Mouse (Mus musculus) mouse embryonic stem cell (cell line): ENCODE data around the gene Chst8.

Experiments used
- in situ Hi-C, 2 experiments: fragments of 300-500 bp; cut with MboI; formaldehyde crosslinking; loops; 1 replicate in 1 of 2; 3 replicates in 1 of 2; pipeline ENCODE4 v1.14.3; 2019 to 2020; ENCODE audit warnings: low sequenced_read_pairs in 2 of 2, low pct_unique_long_range_greater_than_20kb in 1 of 2, mixed read lengths in 1 of 2; ENCODE audit not compliant: unreplicated experiment in 1 of 2

Chst8 gene

GRCm38 (mm10) chr7:34764250-34765148, 48.0 kb downstream of the Chst8 start:
- in situ Hi-C loops: no loop called here

GRCm38 (mm10) chr7:34759378-34759822, 53.1 kb downstream of the Chst8 start:
- in situ Hi-C loops: loop anchor here in 1 of 2 experiments (10.0 kb wide), 1 partner anchor 145 kb away; no protein-coding TSS in a partner anchor

GRCm38 (mm10) chr7:34758721-34759120, 53.8 kb downstream of the Chst8 start:
- in situ Hi-C loops: loop anchor here in 1 of 2 experiments (10.0 kb wide), 1 partner anchor 144 kb away; no protein-coding TSS in a partner anchor

- in situ Hi-C loops: loop anchor here in 1 of 2 experiments (10.0 kb wide), 1 partner anchor 143 kb away; no protein-coding TSS in a partner anchor
Measured at GRCm38 (mm10) chr7:34757513-34757912, 55.0 kb downstream of the Chst8 start.

- in situ Hi-C loops: loop anchor here in 1 of 2 experiments (10.0 kb wide), 1 partner anchor 139 kb away; no protein-coding TSS in a partner anchor
Measured at GRCm38 (mm10) chr7:34753140-34753886, 59.2 kb downstream of the Chst8 start.

DNA sequence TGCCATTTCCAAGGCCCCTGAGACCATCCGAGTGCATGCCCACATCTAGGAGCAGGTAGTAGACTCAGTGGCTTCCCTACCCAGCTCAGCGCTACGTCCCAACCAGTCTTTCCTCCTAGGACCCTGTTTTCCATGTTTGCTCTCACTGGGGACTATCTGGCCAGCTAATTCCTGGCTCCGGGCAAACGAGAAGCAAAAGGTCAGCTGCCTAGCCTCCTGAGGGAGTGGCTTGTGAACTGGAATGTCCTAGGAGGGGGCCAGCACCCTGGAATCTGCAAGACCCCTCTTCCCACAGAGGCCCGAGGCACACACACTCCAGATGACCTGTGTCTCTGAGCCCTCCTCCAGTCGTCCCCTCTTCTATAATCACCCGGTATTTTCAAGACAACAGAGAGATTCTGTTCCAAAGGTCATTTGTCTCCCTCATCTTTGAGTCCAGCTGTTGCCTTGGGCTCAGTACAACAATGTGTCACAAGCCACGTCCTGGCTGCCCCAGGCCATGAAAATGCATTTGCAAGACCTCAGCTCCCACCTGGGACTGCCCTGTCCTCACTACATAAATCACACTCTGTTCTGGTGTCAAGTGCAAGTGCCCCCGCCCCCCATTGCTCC, 60.3 kb downstream of the Chst8 start:
- in situ Hi-C loops: loop anchor here in 1 of 2 experiments (10.0 kb wide), 1 partner anchor 137 kb away; no protein-coding TSS in a partner anchor

- in situ Hi-C loops: loop anchor here in 1 of 2 experiments (10.0 kb wide), 1 partner anchor 136 kb away; no protein-coding TSS in a partner anchor
Measured at GRCm38 (mm10) chr7:34750350-34750749, 62.2 kb downstream of the Chst8 start.

GRCm38 (mm10) chr7:34749753-34750152, 62.8 kb downstream of the Chst8 start:
- in situ Hi-C loops: loop anchor here (5.0 to 10.0 kb wide), 3 partner anchors 72 to 135 kb away; no protein-coding TSS in a partner anchor

GRCm38 (mm10) chr7:34748501-34748900, 64.0 kb downstream of the Chst8 start:
- in situ Hi-C loops: loop anchor here (5.0 to 10.0 kb wide), 2 partner anchors 71 to 74 kb away; no protein-coding TSS in a partner anchor

DNA sequence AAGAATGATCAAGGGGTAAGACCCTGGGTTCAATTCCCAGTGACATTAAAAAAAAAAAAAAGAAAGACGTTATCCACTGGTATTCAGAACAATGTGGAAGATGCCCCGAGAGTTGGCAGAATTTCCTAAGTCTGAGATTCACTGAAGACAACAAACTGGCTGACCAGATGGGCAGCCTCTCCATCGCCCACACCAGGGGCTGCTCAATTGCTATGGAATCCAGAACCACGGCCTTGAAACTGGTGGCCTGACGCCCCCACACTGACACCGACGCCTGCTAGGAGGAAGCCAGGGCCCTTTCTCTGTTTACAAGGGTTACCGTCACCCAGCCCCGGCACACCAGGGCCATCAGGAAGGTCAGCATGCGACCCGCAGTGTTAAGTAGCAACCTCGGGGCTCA, 64.8 kb downstream of the Chst8 start:
- in situ Hi-C loops: loop anchor here (5.0 to 10.0 kb wide), 2 partner anchors 70 to 73 kb away; no protein-coding TSS in a partner anchor

DNA sequence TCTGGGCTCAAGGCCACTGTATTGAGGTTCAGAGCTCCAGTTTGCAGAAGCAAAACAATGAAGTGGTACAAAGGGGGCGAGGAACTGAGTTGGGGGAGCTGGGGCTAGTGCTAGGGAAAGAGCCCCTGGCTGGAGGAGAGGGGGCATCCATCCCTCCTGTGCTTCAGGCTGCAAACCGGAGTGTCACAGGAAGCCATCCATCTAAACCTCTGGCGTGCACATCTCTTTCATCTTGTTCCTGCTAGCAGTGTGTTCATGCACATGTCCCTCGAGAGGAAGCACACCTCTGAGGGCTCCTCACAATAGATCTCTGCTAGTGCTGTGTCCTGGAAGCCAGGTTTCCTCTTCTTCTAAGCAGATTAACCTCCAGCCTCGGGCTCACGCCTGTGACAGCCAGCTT, 65.9 kb downstream of the Chst8 start:
- in situ Hi-C loops: loop anchor here (5.0 to 10.0 kb wide), 2 partner anchors 69 to 72 kb away; no protein-coding TSS in a partner anchor

- in situ Hi-C loops: loop anchor here (5.0 to 10.0 kb wide), 2 partner anchors 69 to 71 kb away; no protein-coding TSS in a partner anchor
Measured at GRCm38 (mm10) chr7:34746165-34746564, 66.3 kb downstream of the Chst8 start.

- in situ Hi-C loops: loop anchor here (5.0 to 10.0 kb wide), 2 partner anchors 68 to 71 kb away; no protein-coding TSS in a partner anchor
Measured at GRCm38 (mm10) chr7:34745426-34745825, 67.1 kb downstream of the Chst8 start.

DNA sequence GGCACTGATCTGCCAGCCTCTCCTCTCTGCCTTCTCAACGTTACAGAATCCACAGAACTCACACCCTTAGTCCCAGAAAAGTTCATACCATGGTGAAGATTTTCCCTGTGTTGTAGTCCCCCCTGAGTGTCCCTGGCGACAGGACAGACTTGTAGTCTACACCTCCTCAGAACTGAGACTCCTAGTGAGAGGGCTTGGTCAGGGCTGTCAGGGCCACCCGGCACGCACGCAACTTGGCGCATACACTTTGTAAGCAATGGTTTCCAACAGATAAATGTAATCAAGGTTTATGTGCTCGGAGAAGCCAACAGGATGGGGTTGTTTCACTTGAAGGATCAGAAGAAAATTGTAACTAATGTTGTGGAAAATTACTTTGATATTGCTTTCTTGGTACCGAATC, 67.5 kb downstream of the Chst8 start:
- in situ Hi-C loops: loop anchor here (5.0 to 10.0 kb wide), 2 partner anchors 68 to 70 kb away; no protein-coding TSS in a partner anchor

GRCm38 (mm10) chr7:34743411-34744085, 69.0 kb downstream of the Chst8 start:
- in situ Hi-C loops: loop anchor here in 1 of 2 experiments (10.0 kb wide), 1 partner anchor 69 kb away; no protein-coding TSS in a partner anchor

- in situ Hi-C loops: no loop called here
Measured at GRCm38 (mm10) chr7:34739371-34739770, 73.1 kb downstream of the Chst8 start.

DNA sequence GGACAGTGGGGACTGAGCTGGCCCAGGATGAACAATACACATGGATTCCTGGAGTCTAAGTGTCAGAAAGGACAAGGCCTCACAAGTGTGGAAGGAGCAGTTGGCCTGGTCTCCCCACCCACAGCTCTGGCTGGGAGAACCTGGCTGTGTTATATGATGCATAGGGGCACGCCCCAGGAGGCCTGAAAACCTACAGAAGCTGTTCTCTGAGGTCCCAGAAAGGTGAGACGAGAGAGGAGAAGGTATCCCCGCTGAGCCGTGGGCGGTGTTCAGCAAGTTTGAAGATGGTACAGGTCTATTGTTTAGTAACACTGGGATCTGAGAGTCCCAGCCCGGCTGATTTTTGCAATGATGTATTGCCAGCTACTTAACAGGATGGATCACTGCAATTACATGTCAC, 75.3 kb downstream of the Chst8 start:
- in situ Hi-C loops: no loop called here
